Mouse (Mus musculus) hindbrain, embryonic 12.5 days (tissue): ENCODE measurements around the gene Egln1. TPM values are rescaled to one million over a fixed set of nuclear protein-coding genes. Genes with fewer than 3 reads are reported as not detected.

ENCODE experiments used
- ATAC-seq: fragments of 200-750 bp; cut with Nextera tagmentation; 2 replicates; pipeline ENCODE4 v1.8.0; 2017; ENCODE audit warnings: moderate TSS enrichment; ENCODE audit not compliant: low FRiP score
- H3K27ac ChIP-seq: fragments of 300-500 bp; sonication (generic); 2 replicates; pipeline ENCODE4 v1.5.1; 2016; ENCODE audit warnings: mild to moderate bottlenecking
- H3K27me3 ChIP-seq: fragments of 300-500 bp; sonication (generic); 2 replicates; pipeline ENCODE4 v1.6.1; 2016; ENCODE audit warnings: mild to moderate bottlenecking
- H3K36me3 ChIP-seq: fragments of 300-500 bp; sonication (generic); 2 replicates; pipeline ENCODE4 v1.6.1; 2016; ENCODE audit warnings: mild to moderate bottlenecking
- H3K4me1 ChIP-seq: fragments of 300-500 bp; sonication (generic); 2 replicates; pipeline ENCODE4 v1.6.1; 2016
- H3K4me2 ChIP-seq: fragments of 300-500 bp; sonication (generic); replicated peaks from 2 replicates; pipeline ENCODE4 v1.6.1; 2016; ENCODE audit warnings: mild to moderate bottlenecking
- H3K4me3 ChIP-seq: fragments of 300-500 bp; sonication (generic); 2 replicates; pipeline ENCODE4 v1.5.1; 2016; ENCODE audit warnings: mild to moderate bottlenecking
- H3K9ac ChIP-seq: fragments of 300-500 bp; sonication (generic); 2 replicates; pipeline ENCODE4 v1.6.1; 2016; ENCODE audit warnings: mild to moderate bottlenecking, moderate library complexity
- H3K9me3 ChIP-seq: fragments of 300-500 bp; sonication (generic); replicated peaks from 2 replicates; pipeline ENCODE4 v1.6.1; 2016; ENCODE audit warnings: mild to moderate bottlenecking
- WGBS: fragments of 180-500 bp; shearing (Covaris S2); methylation state at CpG from one replicate; pipeline ENCODE4 v1.1.7; 2016; 5-methylcytosine and 5-hydroxymethylcytosine counted together
- polyA plus RNA-seq: library from polyadenylated mRNA; unstranded; fragments of >200 nt; fragmentation: Nextera tagmentation; extraction: Ambion mirVana; gene quantifications from 2 replicates; pipeline ENCODE4 v1.2.1, GENCODE M21; 2016

The Egln1 gene
- polyA plus RNA-seq, 1 experiment from 2014 or later = 17.3 TPM

GRCm38 (mm10) chr8:124896010-124896631 is 53.0 kb downstream of the Egln1 start:
- H3K4me2 ChIP-seq = peak overlapping the region; percentile 95
- H3K4me3 ChIP-seq = peak overlapping the region; percentile 91
- 89% methylated on average over 26 of the region's 26 CpGs for WGBS
- peaks cover 36% of the 10 kb centered on the region for H3K4me1 ChIP-seq
- ATAC-seq = no peak
- 0 out of 2 replicates have a peak overlapping the region, but pooled peaks have one; percentile 84 for H3K27ac ChIP-seq
- peaks cover 45% of the 10 kb centered on the region for H3K36me3 ChIP-seq
- H3K27me3 ChIP-seq = no peaks in the 10 kb centered on the region
- no peaks in the 10 kb centered on the region for H3K9me3 ChIP-seq
- peak overlapping the region; percentile 91 for H3K9ac ChIP-seq

- no peak overlapping the region for H3K9ac ChIP-seq
- ATAC-seq = no peak
- no peak overlapping the region for H3K27ac ChIP-seq
- 75% methylated on average over 3 of the region's 3 CpGs for WGBS
- H3K4me1 ChIP-seq = peaks cover 28% of the 10 kb centered on the region
- H3K27me3 ChIP-seq = no peaks in the 10 kb centered on the region
- peaks cover 68% of the 10 kb centered on the region for H3K36me3 ChIP-seq
- H3K4me3 ChIP-seq = no peak overlapping the region
- H3K9me3 ChIP-seq = no peaks in the 10 kb centered on the region
- H3K4me2 ChIP-seq = no peak overlapping the region
Observed at GRCm38 (mm10) chr8:124892596-124892995, 56.5 kb downstream of the Egln1 start.

DNA sequence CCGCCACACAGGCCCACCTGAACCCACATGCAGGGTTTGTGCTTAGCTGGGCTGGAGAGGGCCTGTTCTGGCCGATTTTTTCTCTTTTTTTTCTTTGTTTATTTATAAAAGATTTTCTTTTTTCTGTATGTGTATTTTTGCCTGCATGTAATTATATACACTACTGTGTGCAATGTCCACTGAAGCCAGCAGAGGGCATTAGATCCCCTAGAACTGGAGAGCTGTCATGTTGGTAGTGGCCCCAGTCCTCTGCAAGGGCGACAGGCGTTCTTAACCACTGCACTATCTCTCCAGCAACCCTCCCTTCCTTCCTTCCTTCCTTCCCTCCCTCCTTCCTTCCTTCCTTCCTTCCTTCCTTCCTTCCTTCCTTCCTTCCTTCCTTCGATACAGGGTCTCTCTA is 60.7 kb downstream of the Egln1 start:
- Histone ChIP-seq H3K4me1 (0 out of 2 replicates have a peak, but pooled peaks cover 3% of the 10 kb centered on the region), H3K4me2 (no peak overlapping the region), H3K4me3 (no peak overlapping the region), H3K9me3 (no peaks in the 10 kb centered on the region), H3K36me3 (peaks cover 84% of the 10 kb centered on the region), H3K27ac (no peak overlapping the region), H3K9ac (no peak overlapping the region), H3K27me3 (no peaks in the 10 kb centered on the region)
- WGBS = 96% methylated on average over 5 of the region's 5 CpGs
- ATAC-seq = no peak

DNA sequence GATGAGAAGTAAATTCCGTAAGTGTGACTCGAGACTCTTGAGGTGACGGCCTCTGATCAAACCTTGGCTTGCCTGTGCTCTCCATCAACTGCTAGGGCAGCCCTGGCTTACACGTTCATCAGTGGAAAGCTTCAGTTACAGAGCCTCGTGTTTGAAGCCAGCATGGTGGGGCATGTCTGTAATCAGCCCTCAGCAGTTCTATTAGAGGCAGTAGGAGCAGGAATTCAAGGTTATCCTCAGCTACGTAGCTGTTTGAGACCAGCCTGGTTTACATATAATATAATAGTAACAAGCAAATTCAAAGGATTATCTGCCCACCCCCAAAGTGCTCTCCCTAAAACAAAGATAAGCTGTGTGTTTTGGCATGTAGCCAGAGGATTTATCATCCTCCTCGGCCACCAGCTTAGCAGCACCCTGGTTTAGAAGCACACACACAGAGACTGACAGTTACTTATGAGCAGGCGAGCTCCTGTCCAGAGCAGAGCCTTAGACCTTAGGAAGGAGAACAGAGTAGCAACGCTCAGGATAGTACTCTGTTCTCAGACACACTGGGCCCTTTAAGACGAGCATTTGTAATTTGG is 70.1 kb downstream of the Egln1 start:
- H3K4me2 ChIP-seq = no peak overlapping the region
- H3K36me3 ChIP-seq = peaks cover 92% of the 10 kb centered on the region
- no peak overlapping the region for H3K4me3 ChIP-seq
- no peak overlapping the region for H3K9ac ChIP-seq
- H3K27me3 ChIP-seq = no peaks in the 10 kb centered on the region
- no peaks in the 10 kb centered on the region for H3K4me1 ChIP-seq
- H3K9me3 ChIP-seq = no peaks in the 10 kb centered on the region
- WGBS = 93% methylated on average over 10 of the region's 10 CpGs
- ATAC-seq = no peak
- H3K27ac ChIP-seq = no peak overlapping the region

GRCm38 (mm10) chr8:124878141-124878540 is 71.0 kb downstream of the Egln1 start:
- no peak overlapping the region for H3K4me2 ChIP-seq
- peaks cover 92% of the 10 kb centered on the region for H3K36me3 ChIP-seq
- no peak for ATAC-seq
- H3K27ac ChIP-seq = no peak overlapping the region
- H3K27me3 ChIP-seq = no peaks in the 10 kb centered on the region
- WGBS = 85% methylated on average over 5 of the region's 5 CpGs
- no peak overlapping the region for H3K4me3 ChIP-seq
- no peak overlapping the region for H3K9ac ChIP-seq
- H3K4me1 ChIP-seq = no peaks in the 10 kb centered on the region
- H3K9me3 ChIP-seq = no peaks in the 10 kb centered on the region

DNA sequence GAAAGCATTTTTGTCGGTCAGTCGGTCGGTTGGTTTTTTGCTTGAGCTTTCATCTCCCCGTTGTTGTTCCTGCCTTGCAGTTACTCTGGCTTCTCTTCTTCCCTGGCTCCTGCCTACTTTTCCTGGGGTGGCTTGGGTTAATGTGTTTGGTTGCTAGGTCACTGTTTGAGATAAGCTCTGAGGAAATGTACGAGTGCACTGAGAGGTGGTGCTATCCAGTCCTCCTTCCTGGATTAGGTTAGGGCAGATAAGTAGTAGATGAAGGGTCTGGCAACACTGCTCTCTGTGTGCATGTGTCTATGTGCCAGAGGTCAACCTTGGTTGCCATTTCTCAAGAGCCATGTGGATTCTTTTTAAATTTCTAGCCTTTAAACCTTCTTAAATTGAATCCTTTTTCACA is 76.4 kb downstream of the Egln1 start:
- WGBS = 92% methylated on average over 5 of the region's 5 CpGs
- H3K27me3 ChIP-seq = no peaks in the 10 kb centered on the region

GRCm38 (mm10) chr8:124872081-124872480 is 77.0 kb downstream of the Egln1 start:
- 92% methylated on average over 7 of the region's 7 CpGs for WGBS
- Histone ChIP-seq H3K4me3 (no peak overlapping the region), H3K4me1 (peaks cover 3% of the 10 kb centered on the region; the same call in 1 of the 2 replicates), H3K27ac (no peak overlapping the region), H3K4me2 (no peak overlapping the region), H3K9me3 (no peaks in the 10 kb centered on the region), H3K27me3 (no peaks in the 10 kb centered on the region), H3K9ac (no peak overlapping the region), H3K36me3 (peaks cover 61% of the 10 kb centered on the region)
- no peak for ATAC-seq

More for the DNA sequence above, 76.4 kb downstream of the Egln1 start:
- Histone ChIP-seq H3K9me3 (no peaks in the 10 kb centered on the region), H3K4me3 (no peak overlapping the region), H3K27ac (no peak overlapping the region), H3K9ac (no peak overlapping the region), H3K36me3 (peaks cover 64% of the 10 kb centered on the region), H3K4me1 (no peaks in the 10 kb centered on the region), H3K4me2 (no peak overlapping the region)
- no peak for ATAC-seq

DNA sequence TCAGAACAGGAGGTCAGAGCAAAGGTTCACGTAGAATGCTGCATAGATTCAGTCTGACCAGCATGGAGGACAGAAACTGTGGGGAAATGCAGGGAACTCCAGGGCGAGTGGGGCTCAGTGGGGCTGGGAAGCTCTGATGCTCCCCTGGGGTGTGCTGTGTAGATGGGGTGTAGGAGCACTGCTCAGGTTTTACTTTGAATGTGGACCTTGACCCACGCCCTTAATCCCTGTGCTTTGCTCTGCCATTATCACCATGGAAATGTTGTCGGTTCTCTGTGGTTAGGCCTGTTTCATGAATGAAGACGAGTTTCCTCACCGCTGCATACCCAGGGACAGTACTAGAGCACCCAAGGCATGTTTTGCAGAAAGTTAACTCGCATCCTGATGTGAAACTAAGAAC is 77.7 kb downstream of the Egln1 start:
- Histone ChIP-seq H3K27ac (no peak overlapping the region), H3K4me2 (no peak overlapping the region), H3K27me3 (no peaks in the 10 kb centered on the region), H3K36me3 (peaks cover 56% of the 10 kb centered on the region), H3K4me1 (peaks cover 4% of the 10 kb centered on the region; the same call in 1 of the 2 replicates), H3K9me3 (no peaks in the 10 kb centered on the region), H3K4me3 (no peak overlapping the region), H3K9ac (no peak overlapping the region)
- WGBS = 90% methylated on average over 7 of the region's 7 CpGs
- ATAC-seq = no peak

DNA sequence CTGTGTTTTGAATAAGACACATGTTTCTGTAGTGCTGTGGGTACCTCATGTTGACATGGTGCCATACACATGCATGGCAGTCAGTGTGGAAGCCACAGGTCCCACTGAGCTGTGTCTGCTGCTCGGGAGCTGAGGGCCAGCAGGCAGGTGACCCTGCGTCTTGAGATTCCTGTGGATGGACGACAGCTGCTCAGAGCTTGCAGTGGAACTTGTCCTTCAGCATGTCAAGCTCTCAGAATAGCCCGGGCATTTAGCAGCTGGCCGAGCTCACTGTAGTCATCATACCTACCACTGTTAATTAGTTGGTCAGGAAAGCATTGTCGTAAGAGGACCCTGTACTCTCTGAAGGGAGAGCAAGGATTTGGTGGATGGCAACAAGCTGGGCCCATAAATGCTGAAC is 79.4 kb downstream of the Egln1 start:
- H3K27me3 ChIP-seq = no peaks in the 10 kb centered on the region
- H3K4me3 ChIP-seq = no peak overlapping the region
- no peak overlapping the region for H3K27ac ChIP-seq
- peaks cover 43% of the 10 kb centered on the region for H3K36me3 ChIP-seq
- peaks cover 4% of the 10 kb centered on the region; the same call in 1 of the 2 replicates for H3K4me1 ChIP-seq
- H3K9ac ChIP-seq = no peak overlapping the region
- no peak for ATAC-seq
- WGBS = 89% methylated on average over 6 of the region's 6 CpGs
- no peaks in the 10 kb centered on the region for H3K9me3 ChIP-seq
- no peak overlapping the region for H3K4me2 ChIP-seq

GRCm38 (mm10) chr8:124867126-124867525 is 82.0 kb downstream of the Egln1 start:
- H3K4me1 ChIP-seq = peaks cover 14% of the 10 kb centered on the region
- H3K9ac ChIP-seq = no peak overlapping the region
- no peak overlapping the region for H3K4me2 ChIP-seq
- ATAC-seq = no peak
- H3K36me3 ChIP-seq = peaks cover 18% of the 10 kb centered on the region
- H3K27ac ChIP-seq = no peak overlapping the region
- H3K9me3 ChIP-seq = no peaks in the 10 kb centered on the region
- no peaks in the 10 kb centered on the region for H3K27me3 ChIP-seq
- WGBS = 80% methylated on average over 2 of the region's 2 CpGs
- H3K4me3 ChIP-seq = no peak overlapping the region

- H3K27me3 ChIP-seq = no peaks in the 10 kb centered on the region
- H3K4me2 ChIP-seq = no peak overlapping the region
- ATAC-seq = no peak
- H3K36me3 ChIP-seq = peaks cover 14% of the 10 kb centered on the region
- H3K4me3 ChIP-seq = no peak overlapping the region
- no peak overlapping the region for H3K9ac ChIP-seq
- H3K9me3 ChIP-seq = no peaks in the 10 kb centered on the region
- no peak overlapping the region for H3K27ac ChIP-seq
- peaks cover 17% of the 10 kb centered on the region for H3K4me1 ChIP-seq
- WGBS = 83% methylated on average over 3 of the region's 3 CpGs
Observed at GRCm38 (mm10) chr8:124866669-124867068, 82.5 kb downstream of the Egln1 start.

DNA sequence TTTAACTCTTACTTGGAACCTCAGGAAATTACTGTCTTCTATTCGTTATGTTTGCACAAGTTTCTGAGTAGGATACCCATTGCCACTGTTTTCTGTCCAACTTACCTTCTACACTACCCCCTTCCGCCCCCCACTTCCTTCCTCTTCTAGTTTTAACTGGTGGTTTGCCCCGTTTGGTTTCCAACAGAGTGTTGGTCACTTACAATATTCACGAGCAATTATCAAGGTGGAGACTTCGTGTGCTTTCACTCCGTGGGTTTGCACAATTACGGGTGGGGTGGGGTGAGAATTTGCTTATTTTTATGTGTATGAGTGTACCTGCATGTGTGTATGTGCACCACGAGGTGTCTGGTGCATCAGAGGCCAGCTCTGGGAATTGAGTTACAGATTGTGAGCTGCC is 85.4 kb downstream of the Egln1 start:
- Histone ChIP-seq H3K36me3 (peaks cover 23% of the 10 kb centered on the region), H3K27ac (no peak overlapping the region), H3K4me2 (peak overlapping the region; percentile 83), H3K9me3 (no peaks in the 10 kb centered on the region), H3K4me1 (peaks cover 17% of the 10 kb centered on the region), H3K27me3 (no peaks in the 10 kb centered on the region), H3K9ac (peak overlapping the region; percentile 94), H3K4me3 (peak overlapping the region; percentile 94)
- ATAC-seq = no peak
- 24% methylated on average over 8 of the region's 8 CpGs for WGBS

DNA sequence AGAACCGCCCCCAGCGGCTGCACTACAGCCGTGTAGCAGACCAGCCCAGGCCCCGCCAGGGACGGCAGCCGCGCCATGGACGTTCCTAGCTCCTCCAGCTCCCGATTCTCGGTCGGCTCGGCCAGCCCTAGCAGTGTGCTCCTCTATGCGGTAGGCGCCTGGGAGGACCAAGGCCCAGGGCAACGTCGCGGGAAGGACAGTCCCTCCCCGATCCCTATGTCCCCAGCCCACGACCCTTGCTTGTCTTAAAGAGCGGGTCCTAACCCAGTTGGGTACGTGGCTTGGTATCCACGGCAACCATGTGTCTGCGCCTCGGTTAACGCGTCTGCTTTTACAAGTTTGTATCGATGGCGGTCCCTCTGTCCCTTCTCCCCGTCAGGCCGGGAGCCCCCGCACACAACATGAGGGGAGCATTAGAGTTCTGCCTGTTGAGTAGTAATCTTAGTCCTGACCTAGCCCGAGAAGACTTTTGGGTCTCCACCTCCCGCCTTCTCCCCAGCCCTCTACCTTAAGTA is 85.9 kb downstream of the Egln1 start:
- peak; percentile 88 for ATAC-seq
- peaks cover 28% of the 10 kb centered on the region for H3K36me3 ChIP-seq
- H3K4me1 ChIP-seq = peaks cover 17% of the 10 kb centered on the region
- peak overlapping the region; percentile 92 for H3K27ac ChIP-seq
- 0% methylated on average over 33 of the region's 33 CpGs for WGBS
- H3K4me2 ChIP-seq = peak overlapping the region; percentile 83
- peak overlapping the region; percentile 94 for H3K9ac ChIP-seq
- no peaks in the 10 kb centered on the region for H3K9me3 ChIP-seq
- H3K27me3 ChIP-seq = no peaks in the 10 kb centered on the region
- H3K4me3 ChIP-seq = peak overlapping the region; percentile 94
